Mouse (Mus musculus): ENCODE measurements around the gene Slc39a11. TPM values are rescaled to one million over a fixed set of nuclear protein-coding genes. Genes with fewer than 3 reads are reported as not detected.
A peak's percentile ranks its signal among the peaks of the same experiment; 100 is the strongest.

Gene Slc39a11
- polyA plus RNA-seq, 1 experiment from 2014 or later = 17.8 TPM

GRCm38 (mm10) chr11:113334444-113334881 lies 315.4 kb downstream of the Slc39a11 start:
- Histone ChIP-seq H3K4me2 (no peak overlapping the region), H3K4me3 (ENCODE audit: low read depth, low read length) (no peak overlapping the region), H3K36me3 (ENCODE audit: control insufficient read depth, insufficient read depth, low read length) (no peaks in the 10 kb centered on the region), H3K9me3 (ENCODE audit: control insufficient read depth, low read length) (no peaks in the 10 kb centered on the region), H3K27me3 (ENCODE audit: control insufficient read depth, insufficient read depth, low read length) (no peaks in the 10 kb centered on the region), H3K9ac (ENCODE audit: low read length) (no peak overlapping the region), H3K4me1 (ENCODE audit: control insufficient read depth, insufficient read depth, low read length) (peaks cover 3% of the 10 kb centered on the region; the same call in 1 of the 2 replicates), H3K27ac (ENCODE audit: low read depth, low read length) (no peak overlapping the region)
- WGBS = 76% methylated on average over 5 of the region's 5 CpGs
- DNase-seq (ENCODE audit: low spot score, missing footprints) (no peak), ATAC-seq (ENCODE audit: low FRiP score) (no peak)

GRCm38 (mm10) chr11:113333535-113333934 lies 316.3 kb downstream of the Slc39a11 start:
- ATAC-seq (ENCODE audit: low FRiP score) (no peak), DNase-seq (ENCODE audit: low spot score, missing footprints) (no peak)
- Histone ChIP-seq H3K9me3 (ENCODE audit: control insufficient read depth, low read length) (no peaks in the 10 kb centered on the region), H3K9ac (ENCODE audit: low read length) (no peak overlapping the region), H3K4me3 (ENCODE audit: low read depth, low read length) (no peak overlapping the region), H3K27me3 (ENCODE audit: control insufficient read depth, insufficient read depth, low read length) (no peaks in the 10 kb centered on the region), H3K4me2 (no peak overlapping the region), H3K36me3 (ENCODE audit: control insufficient read depth, insufficient read depth, low read length) (no peaks in the 10 kb centered on the region), H3K4me1 (ENCODE audit: control insufficient read depth, insufficient read depth, low read length) (peaks cover 3% of the 10 kb centered on the region; the same call in 1 of the 2 replicates), H3K27ac (ENCODE audit: low read depth, low read length) (no peak overlapping the region)
- 22% methylated on average over 9 of the region's 9 CpGs for whole genome bisulfite sequencing

GRCm38 (mm10) chr11:113330061-113330591 lies 319.8 kb downstream of the Slc39a11 start:
- Histone ChIP-seq H3K4me2 (no peak overlapping the region), H3K27me3 (ENCODE audit: control insufficient read depth, insufficient read depth, low read length) (no peaks in the 10 kb centered on the region), H3K4me1 (ENCODE audit: control insufficient read depth, insufficient read depth, low read length) (peaks cover 14% of the 10 kb centered on the region), H3K9ac (ENCODE audit: low read length) (no peak overlapping the region), H3K27ac (ENCODE audit: low read depth, low read length) (no peak overlapping the region), H3K9me3 (ENCODE audit: control insufficient read depth, low read length) (no peaks in the 10 kb centered on the region), H3K36me3 (ENCODE audit: control insufficient read depth, insufficient read depth, low read length) (no peaks in the 10 kb centered on the region), H3K4me3 (ENCODE audit: low read depth, low read length) (no peak overlapping the region)
- 81% methylated on average over 13 of the region's 13 CpGs for WGBS
- DNase-seq (ENCODE audit: low spot score, missing footprints) = no peak
- ATAC-seq (ENCODE audit: low FRiP score) = 0 out of 2 replicates have a peak, but pooled peaks have one; percentile 22

- H3K27me3 ChIP-seq (ENCODE audit: control insufficient read depth, insufficient read depth, low read length) = no peaks in the 10 kb centered on the region
- H3K4me2 ChIP-seq = no peak overlapping the region
- H3K27ac ChIP-seq (ENCODE audit: low read depth, low read length) = no peak overlapping the region
- peak; percentile 66 for ATAC-seq (ENCODE audit: low FRiP score)
- DNase-seq (ENCODE audit: low spot score, missing footprints) = no peak
- peaks cover 11% of the 10 kb centered on the region for H3K4me1 ChIP-seq (ENCODE audit: control insufficient read depth, insufficient read depth, low read length)
- no peaks in the 10 kb centered on the region for H3K36me3 ChIP-seq (ENCODE audit: control insufficient read depth, insufficient read depth, low read length)
- H3K9ac ChIP-seq (ENCODE audit: low read length) = no peak overlapping the region
- no peaks in the 10 kb centered on the region for H3K9me3 ChIP-seq (ENCODE audit: control insufficient read depth, low read length)
- WGBS = 51% methylated on average over 3 of the region's 3 CpGs
- H3K4me3 ChIP-seq (ENCODE audit: low read depth, low read length) = no peak overlapping the region
Observed at GRCm38 (mm10) chr11:113327499-113328062, 322.3 kb downstream of the Slc39a11 start.

GRCm38 (mm10) chr11:113326387-113327011 lies 323.4 kb downstream of the Slc39a11 start:
- Histone ChIP-seq H3K27ac (ENCODE audit: low read depth, low read length) (no peak overlapping the region), H3K27me3 (ENCODE audit: control insufficient read depth, insufficient read depth, low read length) (no peaks in the 10 kb centered on the region), H3K9me3 (ENCODE audit: control insufficient read depth, low read length) (no peaks in the 10 kb centered on the region), H3K9ac (ENCODE audit: low read length) (no peak overlapping the region), H3K36me3 (ENCODE audit: control insufficient read depth, insufficient read depth, low read length) (no peaks in the 10 kb centered on the region), H3K4me2 (peak overlapping the region; percentile 32), H3K4me3 (ENCODE audit: low read depth, low read length) (no peak overlapping the region), H3K4me1 (ENCODE audit: control insufficient read depth, insufficient read depth, low read length) (peaks cover 11% of the 10 kb centered on the region)
- ATAC-seq (ENCODE audit: low FRiP score) (peak; percentile 84), DNase-seq (ENCODE audit: low spot score, missing footprints) (peak; percentile 98)
- WGBS = 28% methylated on average over 18 of the region's 18 CpGs

- no peaks in the 10 kb centered on the region for H3K27me3 ChIP-seq (ENCODE audit: control insufficient read depth, insufficient read depth, low read length)
- DNase-seq (ENCODE audit: low spot score, missing footprints) (no peak), ATAC-seq (ENCODE audit: low FRiP score) (no peak)
- WGBS = 91% methylated on average over 3 of the region's 3 CpGs
- H3K27ac ChIP-seq (ENCODE audit: low read depth, low read length) = no peak overlapping the region
- no peak overlapping the region for H3K4me2 ChIP-seq
- no peak overlapping the region for H3K4me3 ChIP-seq (ENCODE audit: low read depth, low read length)
- no peaks in the 10 kb centered on the region for H3K36me3 ChIP-seq (ENCODE audit: control insufficient read depth, insufficient read depth, low read length)
- H3K4me1 ChIP-seq (ENCODE audit: control insufficient read depth, insufficient read depth, low read length) = peaks cover 3% of the 10 kb centered on the region
- no peak overlapping the region for H3K9ac ChIP-seq (ENCODE audit: low read length)
- H3K9me3 ChIP-seq (ENCODE audit: control insufficient read depth, low read length) = peaks cover 3% of the 10 kb centered on the region; the same call in 1 of the 2 replicates
Observed at GRCm38 (mm10) chr11:113321601-113322000, 328.3 kb downstream of the Slc39a11 start.

GRCm38 (mm10) chr11:113309265-113309951 lies 340.5 kb downstream of the Slc39a11 start:
- H3K27ac ChIP-seq (ENCODE audit: low read depth, low read length) = peak overlapping the region; percentile 30; the same call in 1 of the 2 replicates
- no peaks in the 10 kb centered on the region for H3K4me1 ChIP-seq (ENCODE audit: control insufficient read depth, insufficient read depth, low read length)
- DNase-seq (ENCODE audit: low spot score, missing footprints) (no peak), ATAC-seq (ENCODE audit: low FRiP score) (no peak)
- no peak overlapping the region for H3K9ac ChIP-seq (ENCODE audit: low read length)
- H3K4me3 ChIP-seq (ENCODE audit: low read depth, low read length) = no peak overlapping the region
- 54% methylated on average over 10 of the region's 10 CpGs for WGBS
- no peaks in the 10 kb centered on the region for H3K36me3 ChIP-seq (ENCODE audit: control insufficient read depth, insufficient read depth, low read length)
- no peaks in the 10 kb centered on the region for H3K9me3 ChIP-seq (ENCODE audit: control insufficient read depth, low read length)
- H3K27me3 ChIP-seq (ENCODE audit: control insufficient read depth, insufficient read depth, low read length) = no peaks in the 10 kb centered on the region
- no peak overlapping the region for H3K4me2 ChIP-seq

- H3K4me1 ChIP-seq (ENCODE audit: control insufficient read depth, insufficient read depth, low read length) = no peaks in the 10 kb centered on the region
- WGBS = 65% methylated on average over 4 of the region's 4 CpGs
- DNase-seq (ENCODE audit: low spot score, missing footprints) = no peak
- H3K36me3 ChIP-seq (ENCODE audit: control insufficient read depth, insufficient read depth, low read length) = no peaks in the 10 kb centered on the region
- no peak overlapping the region for H3K4me3 ChIP-seq (ENCODE audit: low read depth, low read length)
- no peaks in the 10 kb centered on the region for H3K9me3 ChIP-seq (ENCODE audit: control insufficient read depth, low read length)
- peak; percentile 55; the same call in 1 of the 2 replicates for ATAC-seq (ENCODE audit: low FRiP score)
- H3K9ac ChIP-seq (ENCODE audit: low read length) = no peak overlapping the region
- H3K27ac ChIP-seq (ENCODE audit: low read depth, low read length) = peak overlapping the region; percentile 25; the same call in 1 of the 2 replicates
- no peaks in the 10 kb centered on the region for H3K27me3 ChIP-seq (ENCODE audit: control insufficient read depth, insufficient read depth, low read length)
- H3K4me2 ChIP-seq = no peak overlapping the region
Observed at GRCm38 (mm10) chr11:113308256-113308941, 341.5 kb downstream of the Slc39a11 start.

Measured in midbrain, embryonic 11.5 days (tissue).